Mouse (Mus musculus) liver, embryonic 16.5 days (tissue): ENCODE measurements around the gene Dtx1. TPM values are rescaled to one million over a fixed set of nuclear protein-coding genes. Genes with fewer than 3 reads are reported as not detected.

ENCODE experiments used
- ATAC-seq: fragments of 200-750 bp; cut with Nextera tagmentation; 2 replicates; pipeline ENCODE4 v1.8.0; 2017; ENCODE audit warnings: low read depth, mild to moderate bottlenecking, moderate number of reproducible peaks, moderate library complexity
- H3K27ac ChIP-seq: fragments of 300-500 bp; sonication (generic); 2 replicates; pipeline ENCODE4 v1.5.1; 2014; ENCODE audit warnings: mild to moderate bottlenecking, low read length
- H3K27me3 ChIP-seq: fragments of 300-500 bp; sonication (generic); 2 replicates; pipeline ENCODE4 v1.6.1; 2014; ENCODE audit warnings: low read depth, low read length, mixed read lengths; ENCODE audit not compliant: control insufficient read depth, insufficient read depth
- H3K36me3 ChIP-seq: fragments of 300-500 bp; sonication (generic); 2 replicates; pipeline ENCODE4 v1.6.1; 2014; ENCODE audit warnings: mild to moderate bottlenecking; ENCODE audit not compliant: control insufficient read depth, insufficient read depth
- H3K4me1 ChIP-seq: fragments of 300-500 bp; sonication (generic); 2 replicates; pipeline ENCODE4 v1.6.1; 2014; ENCODE audit warnings: low read depth, low read length, mixed read lengths; ENCODE audit not compliant: control insufficient read depth
- H3K4me2 ChIP-seq: fragments of 300-500 bp; sonication (generic); 2 replicates; pipeline ENCODE4 v1.6.1; 2014; ENCODE audit warnings: low read depth, low read length, mixed read lengths
- H3K4me3 ChIP-seq: fragments of 300-500 bp; sonication (generic); 2 replicates; pipeline ENCODE4 v1.5.1; 2014; ENCODE audit warnings: low read depth, mild to moderate bottlenecking, low read length
- H3K9ac ChIP-seq: fragments of 300-500 bp; sonication (generic); 2 replicates; pipeline ENCODE4 v1.6.1; 2014; ENCODE audit warnings: low read depth, low read length
- H3K9me3 ChIP-seq: fragments of 300-500 bp; sonication (generic); replicated peaks from 2 replicates; pipeline ENCODE4 v1.6.1; 2016; ENCODE audit warnings: low read length; ENCODE audit not compliant: control insufficient read depth
- WGBS: fragments of 180-500 bp; shearing (Covaris S2); extraction: QIAGEN DNeasy Blood & Tissue Kit; methylation state at CpG from one replicate; pipeline ENCODE4 v1.1.7; 2014; ENCODE audit not compliant: insufficient replicate concordance; 5-methylcytosine and 5-hydroxymethylcytosine counted together
- polyA plus RNA-seq: library from polyadenylated mRNA; unstranded; fragments of >200 nt; fragmentation: Nextera tagmentation; extraction: Ambion mirVana; gene quantifications from 2 replicates; pipeline ENCODE4 v1.2.1, GENCODE M21; 2015

The Dtx1 gene
- polyA plus RNA-seq, 1 experiment from 2014 or later = not detected

DNA sequence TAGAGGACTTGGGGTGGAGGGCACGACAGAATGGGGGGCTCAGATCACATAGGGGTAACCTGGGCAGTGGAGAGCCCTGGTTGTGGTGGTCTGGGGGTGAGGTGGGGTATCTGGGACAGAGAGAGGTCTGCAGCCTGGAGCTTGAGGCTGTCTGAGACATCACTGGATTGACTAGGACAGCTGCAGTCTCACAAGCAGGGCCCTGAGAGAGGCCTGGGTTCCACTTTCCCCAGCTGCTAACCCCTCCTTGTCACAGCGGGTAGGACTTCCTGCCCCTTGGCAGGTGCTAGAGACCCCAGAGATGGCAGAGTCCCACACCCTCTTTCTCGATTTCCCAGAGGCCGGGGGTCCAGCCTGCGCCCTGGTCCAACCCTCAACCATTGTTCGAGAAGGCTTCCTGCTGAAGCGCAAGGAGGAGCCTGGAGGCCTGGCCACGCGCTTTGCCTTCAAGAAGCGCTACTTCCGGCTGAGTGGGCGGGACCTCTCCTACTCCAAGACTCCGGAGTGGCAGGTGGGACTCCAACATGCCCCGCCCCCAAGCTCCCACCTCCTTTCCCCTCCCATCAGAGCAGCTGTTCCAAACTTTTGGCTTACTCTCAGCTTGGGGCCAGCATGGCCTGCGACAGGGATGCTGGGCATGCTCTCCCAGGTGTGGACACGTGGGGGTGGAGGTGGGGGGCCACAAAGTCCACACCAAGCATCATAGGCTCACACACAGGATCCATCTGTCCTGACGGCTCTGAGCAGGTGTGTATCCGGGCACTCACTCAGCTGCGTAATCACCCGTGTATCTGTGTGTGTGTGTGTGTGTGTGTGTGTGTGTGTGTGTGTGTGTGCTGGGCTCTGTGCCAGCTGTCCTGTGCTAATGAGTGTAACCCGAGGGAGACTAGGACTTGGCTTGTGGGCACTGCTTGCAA, 37.2 kb downstream of the Dtx1 start:
- Histone ChIP-seq H3K9me3 (no peaks in the 10 kb centered on the region), H3K4me3 (no peak overlapping the region), H3K27ac (no peak overlapping the region), H3K4me1 (no peaks in the 10 kb centered on the region), H3K27me3 (no peaks in the 10 kb centered on the region; the same call in 1 of the 2 replicates), H3K9ac (no peak overlapping the region), H3K36me3 (no peaks in the 10 kb centered on the region), H3K4me2 (no peak overlapping the region)
- ATAC-seq = 0 out of 2 replicates have a peak, but pooled peaks have one; percentile 11
- 29% methylated on average over 21 of the region's 21 CpGs for WGBS

DNA sequence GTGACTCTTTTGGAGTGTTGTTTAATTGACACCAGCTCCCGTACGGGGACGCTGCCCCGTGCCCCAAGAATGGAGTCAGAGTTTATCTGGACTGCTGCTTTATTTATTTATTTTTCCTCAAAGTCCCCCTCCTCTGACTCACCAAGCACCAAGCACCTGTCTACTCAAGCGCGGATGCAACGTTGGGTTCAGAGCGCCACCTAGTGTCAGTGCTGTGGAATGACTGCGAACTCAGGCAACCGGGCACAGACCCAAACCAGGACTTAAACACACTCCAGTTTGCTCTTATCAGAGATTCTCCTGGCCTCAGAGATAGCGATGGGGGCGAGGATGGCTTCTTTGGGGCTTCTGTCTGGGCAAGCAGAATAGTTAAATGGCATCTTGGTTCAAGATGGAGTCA, 38.1 kb downstream of the Dtx1 start:
- Histone ChIP-seq H3K36me3 (no peaks in the 10 kb centered on the region), H3K4me1 (no peaks in the 10 kb centered on the region), H3K9me3 (no peaks in the 10 kb centered on the region), H3K4me3 (no peak overlapping the region), H3K9ac (no peak overlapping the region), H3K4me2 (no peak overlapping the region), H3K27me3 (no peaks in the 10 kb centered on the region), H3K27ac (no peak overlapping the region)
- WGBS = 6% methylated on average over 12 of the region's 12 CpGs
- ATAC-seq = no peak

DNA sequence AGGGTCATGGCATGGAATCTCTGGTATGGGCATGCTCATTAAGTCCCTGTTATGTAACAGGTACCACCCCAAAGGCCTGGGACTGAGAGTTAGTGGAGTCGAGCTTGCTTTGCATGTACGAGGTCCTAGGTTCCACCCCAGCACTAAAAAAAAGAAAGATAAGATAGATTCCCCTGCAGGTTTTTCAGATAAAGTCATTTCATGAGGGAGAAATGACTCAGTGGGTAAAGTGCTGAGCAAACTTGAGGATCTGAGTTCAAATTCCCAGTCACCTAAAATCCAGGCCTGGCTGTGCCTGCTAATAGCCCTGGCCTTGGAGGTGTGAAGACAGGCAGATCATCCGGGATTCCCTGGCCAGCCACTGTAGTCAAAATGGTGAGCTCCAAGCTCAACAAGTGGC, 39.9 kb downstream of the Dtx1 start:
- Histone ChIP-seq H3K9me3 (no peaks in the 10 kb centered on the region), H3K27ac (no peak overlapping the region), H3K9ac (no peak overlapping the region), H3K4me1 (no peaks in the 10 kb centered on the region), H3K4me3 (no peak overlapping the region), H3K4me2 (no peak overlapping the region), H3K36me3 (no peaks in the 10 kb centered on the region), H3K27me3 (no peaks in the 10 kb centered on the region)
- ATAC-seq = no peak
- 48% methylated on average over 3 of the region's 3 CpGs for WGBS

DNA sequence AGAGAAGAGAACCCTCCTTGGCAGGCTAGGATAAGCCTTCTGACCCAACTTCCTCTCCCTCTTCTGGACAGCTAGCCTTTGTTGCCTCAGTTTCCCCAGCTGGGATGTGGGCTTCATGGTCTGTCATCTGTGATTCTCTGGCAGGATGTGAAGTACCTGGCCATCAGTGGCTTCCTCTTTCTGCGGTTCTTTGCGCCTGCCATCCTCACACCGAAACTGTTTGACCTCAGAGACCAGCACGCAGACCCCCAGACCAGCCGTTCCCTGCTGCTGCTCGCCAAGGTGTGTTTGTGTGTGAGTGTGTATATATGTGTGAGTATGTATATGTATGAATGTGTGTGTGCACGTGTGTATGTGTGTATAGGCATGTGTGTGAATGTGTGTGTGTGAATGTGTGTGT, 41.6 kb downstream of the Dtx1 start:
- H3K4me3 ChIP-seq = no peak overlapping the region
- no peak overlapping the region for H3K27ac ChIP-seq
- 56% methylated on average over 7 of the region's 7 CpGs for WGBS
- H3K27me3 ChIP-seq = no peaks in the 10 kb centered on the region
- no peak for ATAC-seq
- no peaks in the 10 kb centered on the region for H3K9me3 ChIP-seq
- no peaks in the 10 kb centered on the region for H3K36me3 ChIP-seq
- no peaks in the 10 kb centered on the region for H3K4me1 ChIP-seq
- H3K9ac ChIP-seq = no peak overlapping the region
- H3K4me2 ChIP-seq = no peak overlapping the region

DNA sequence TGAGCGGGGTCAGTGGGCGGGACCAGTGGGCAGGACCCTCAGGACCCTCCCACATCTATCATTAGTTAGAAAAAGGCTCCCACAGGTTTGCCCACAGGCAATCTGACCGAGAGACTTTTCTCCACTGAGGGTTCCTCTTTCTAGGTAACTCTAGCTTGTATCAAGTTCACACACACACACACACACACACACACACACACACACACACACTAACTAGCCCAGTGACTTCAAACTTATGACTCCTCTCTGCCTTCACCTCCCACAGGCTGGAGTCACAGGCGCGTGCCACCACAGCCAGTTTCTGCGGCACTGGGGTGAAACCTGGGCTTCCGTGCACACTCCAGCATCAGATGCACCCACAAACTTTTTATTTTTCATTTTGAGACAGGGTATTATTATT, 43.0 kb downstream of the Dtx1 start:
- Histone ChIP-seq H3K27ac (no peak overlapping the region), H3K36me3 (no peaks in the 10 kb centered on the region), H3K9ac (no peak overlapping the region), H3K4me1 (no peaks in the 10 kb centered on the region), H3K4me3 (no peak overlapping the region), H3K9me3 (no peaks in the 10 kb centered on the region), H3K4me2 (no peak overlapping the region), H3K27me3 (no peaks in the 10 kb centered on the region)
- 54% methylated on average over 7 of the region's 7 CpGs for WGBS
- no peak for ATAC-seq

DNA sequence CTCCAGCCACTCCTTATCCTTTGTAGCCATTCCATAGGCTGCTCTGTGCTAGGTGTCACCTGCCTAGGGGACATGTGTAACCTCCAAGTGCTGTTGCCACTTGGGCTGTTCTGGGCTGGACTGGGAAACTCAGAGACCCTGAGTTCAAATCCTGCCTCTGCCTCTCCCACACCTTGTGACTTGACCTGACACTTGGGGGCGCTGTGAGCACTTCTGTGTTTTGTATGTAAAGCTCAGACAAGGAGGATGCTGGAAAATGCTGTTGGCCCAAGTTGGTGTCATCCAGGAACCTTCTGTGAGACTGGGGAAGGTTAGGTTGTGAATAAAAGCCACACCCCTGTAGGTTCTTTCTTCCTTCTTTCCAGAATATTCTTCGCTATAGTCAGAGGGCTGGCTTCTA, 46.8 kb downstream of the Dtx1 start:
- H3K27me3 ChIP-seq = no peaks in the 10 kb centered on the region
- ATAC-seq = no peak

DNA sequence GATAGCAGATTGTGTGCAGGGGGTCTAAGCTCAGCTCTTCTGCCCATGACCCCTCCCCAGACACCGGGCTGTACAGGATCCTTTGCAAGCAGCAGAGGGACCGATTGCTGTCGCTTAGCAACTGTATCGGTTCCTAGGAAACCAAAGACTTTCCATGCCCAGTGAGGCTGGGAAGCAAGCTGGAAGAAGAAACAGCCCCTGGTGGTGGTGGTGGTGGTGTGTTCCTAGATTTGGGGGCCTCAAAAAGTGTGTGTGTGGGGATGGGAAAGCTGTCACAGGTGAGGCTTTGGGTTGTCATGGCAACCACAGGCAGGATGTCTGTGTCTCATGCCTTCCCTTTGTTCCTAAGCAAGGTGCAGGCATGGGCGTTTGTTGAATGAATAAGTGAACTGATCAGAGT, 50.9 kb downstream of the Dtx1 start:
- H3K9ac ChIP-seq = no peak overlapping the region
- no peak overlapping the region for H3K4me2 ChIP-seq
- H3K4me1 ChIP-seq = no peaks in the 10 kb centered on the region
- no peak overlapping the region for H3K4me3 ChIP-seq
- WGBS = 50% methylated on average over 5 of the region's 5 CpGs
- H3K27ac ChIP-seq = no peak overlapping the region
- H3K27me3 ChIP-seq = no peaks in the 10 kb centered on the region
- H3K9me3 ChIP-seq = no peaks in the 10 kb centered on the region
- no peak for ATAC-seq
- no peaks in the 10 kb centered on the region for H3K36me3 ChIP-seq

More for the DNA sequence above, 46.8 kb downstream of the Dtx1 start:
- 35% methylated on average over 2 of the region's 2 CpGs for WGBS
- Histone ChIP-seq H3K4me3 (no peak overlapping the region), H3K4me2 (no peak overlapping the region), H3K36me3 (no peaks in the 10 kb centered on the region), H3K9ac (no peak overlapping the region), H3K9me3 (no peaks in the 10 kb centered on the region), H3K4me1 (no peaks in the 10 kb centered on the region), H3K27ac (no peak overlapping the region)

DNA sequence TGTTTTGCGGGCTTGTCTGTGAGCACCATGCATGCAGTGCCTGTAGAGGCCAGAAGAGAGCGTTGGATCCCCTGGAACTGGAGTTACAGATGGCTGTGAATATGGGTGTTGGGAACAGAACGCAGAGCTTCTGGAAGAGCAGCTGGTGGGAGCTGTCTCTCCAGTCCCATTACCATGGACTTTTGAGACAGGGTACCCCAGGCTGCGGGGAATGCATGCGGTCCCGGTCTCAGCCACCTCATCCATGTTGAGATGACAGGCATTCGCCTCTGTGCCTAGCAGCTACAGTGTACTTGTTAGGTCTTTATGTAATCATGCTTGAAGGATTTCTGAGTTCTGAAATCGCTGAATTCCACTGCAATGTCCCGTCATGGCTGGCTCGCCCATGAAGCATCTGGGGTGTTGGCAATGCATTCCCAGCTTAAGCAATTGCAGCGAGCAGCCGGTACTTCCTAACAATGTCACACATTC, 55.4 kb downstream of the Dtx1 start:
- no peaks in the 10 kb centered on the region for H3K27me3 ChIP-seq

DNA sequence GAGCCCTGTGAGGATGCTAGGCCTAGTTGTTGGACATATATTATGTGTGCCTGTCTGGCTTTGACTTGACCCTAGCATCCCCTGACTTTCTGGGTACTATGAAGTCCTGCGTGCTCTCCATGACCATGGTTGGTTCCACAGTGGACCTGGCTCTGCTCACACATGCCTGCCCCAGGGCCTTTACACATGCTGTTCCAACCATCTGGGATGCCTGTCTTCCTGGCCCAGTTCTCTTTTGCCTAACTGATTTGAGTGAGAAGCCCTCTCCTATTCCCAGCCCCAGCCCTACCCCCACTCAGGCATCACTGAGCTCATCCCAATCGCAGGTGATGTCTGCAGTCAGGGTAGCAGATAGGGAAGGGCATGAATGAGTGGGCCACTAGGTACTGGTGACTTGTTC, 57.9 kb downstream of the Dtx1 start:
- H3K4me1 ChIP-seq = peaks cover 4% of the 10 kb centered on the region
- no peak overlapping the region for H3K27ac ChIP-seq
- H3K36me3 ChIP-seq = no peaks in the 10 kb centered on the region
- no peaks in the 10 kb centered on the region for H3K9me3 ChIP-seq
- H3K9ac ChIP-seq = no peak overlapping the region
- H3K27me3 ChIP-seq = peaks cover 16% of the 10 kb centered on the region
- H3K4me2 ChIP-seq = no peak overlapping the region
- H3K4me3 ChIP-seq = no peak overlapping the region
- WGBS = 74% methylated on average over 2 of the region's 2 CpGs
- ATAC-seq = no peak

More for the DNA sequence above, 55.4 kb downstream of the Dtx1 start:
- no peaks in the 10 kb centered on the region for H3K36me3 ChIP-seq
- H3K4me2 ChIP-seq = no peak overlapping the region
- H3K9ac ChIP-seq = no peak overlapping the region
- no peak overlapping the region for H3K27ac ChIP-seq
- no peaks in the 10 kb centered on the region for H3K4me1 ChIP-seq
- 74% methylated on average over 12 of the region's 12 CpGs for WGBS
- no peak for ATAC-seq
- H3K4me3 ChIP-seq = no peak overlapping the region
- no peaks in the 10 kb centered on the region for H3K9me3 ChIP-seq
